Mouse (Mus musculus): ENCODE data around the gene Syt2. TPM values are rescaled to one million over a fixed set of nuclear protein-coding genes. Genes with fewer than 3 reads are reported as not detected.

Syt2 gene
- polyA plus RNA-seq, 1 experiment from 2014 or later = 0.14 TPM

DNA sequence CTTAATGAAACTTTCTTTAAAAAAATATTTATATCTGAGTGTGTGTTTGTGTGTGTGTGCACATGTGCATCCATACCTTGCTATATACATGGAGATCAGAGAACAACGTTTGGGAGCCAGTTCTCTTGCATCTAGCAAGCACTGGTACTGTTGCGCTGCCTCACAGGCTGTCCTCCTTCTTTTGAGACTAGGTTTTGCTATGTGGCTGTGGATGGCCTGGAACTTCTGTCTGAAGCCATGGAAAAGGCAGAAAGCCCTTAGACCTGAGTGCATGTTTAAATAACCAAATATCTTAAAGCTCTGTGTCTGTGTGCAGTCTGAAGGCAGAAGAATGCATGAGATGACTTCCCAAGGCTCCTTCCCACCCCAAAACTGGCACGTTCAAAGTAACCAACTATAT lies 126.3 kb downstream of the Syt2 start:
- ATAC-seq (no peak), DNase-seq (ENCODE audit: low spot score) (no peak)
- H3K27ac ChIP-seq (ENCODE audit: low read length) = no peak overlapping the region
- TF ChIP-seq CTCF (IDR thresholded peaks at IDR 0.05) (no peak), EP300 (IDR thresholded peaks at IDR 0.05) (no peak)
- H3K36me3 ChIP-seq (ENCODE audit: insufficient read depth, low read length) = no peaks in the 10 kb centered on the region
- H3K9me3 ChIP-seq (ENCODE audit: low read length) = no peaks in the 10 kb centered on the region
- H3K4me3 ChIP-seq (ENCODE audit: low read depth, low read length) = no peak overlapping the region
- no peaks in the 10 kb centered on the region for H3K27me3 ChIP-seq (replicated peaks; ENCODE audit: insufficient read depth, low read length)
- no peak overlapping the region for H3K4me2 ChIP-seq (replicated peaks; ENCODE audit: low read depth, low read length)
- no peak overlapping the region for H3K9ac ChIP-seq (replicated peaks; ENCODE audit: low read depth)
- 67% methylated on average over 3 of the region's 3 CpGs for WGBS
- peaks cover 15% of the 10 kb centered on the region for H3K4me1 ChIP-seq (ENCODE audit: insufficient read depth, low read depth, low read length)

DNA sequence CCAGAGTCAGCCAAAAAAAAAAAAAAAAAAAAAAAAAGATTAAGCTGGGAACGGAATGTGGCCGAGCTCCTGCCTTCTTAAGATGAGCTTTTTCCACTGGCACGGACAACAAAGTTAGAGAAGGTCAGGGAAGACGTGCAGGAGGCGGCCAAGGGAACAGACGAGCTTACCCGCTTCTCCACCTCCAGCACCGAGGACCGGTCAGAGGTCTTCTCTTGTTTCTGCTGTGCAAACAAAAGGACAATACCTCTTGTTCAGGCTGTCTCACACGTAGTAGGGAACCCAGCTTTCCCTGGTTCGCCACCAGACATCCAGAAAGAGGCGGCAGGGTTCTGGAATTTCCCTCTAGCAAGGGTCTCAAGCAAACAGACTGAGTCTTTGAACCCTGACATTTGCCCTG lies 126.8 kb downstream of the Syt2 start:
- Histone ChIP-seq H3K4me2 (replicated peaks; ENCODE audit: low read depth, low read length) (no peak overlapping the region), H3K9ac (replicated peaks; ENCODE audit: low read depth) (no peak overlapping the region), H3K4me1 (ENCODE audit: insufficient read depth, low read depth, low read length) (peaks cover 15% of the 10 kb centered on the region), H3K27me3 (replicated peaks; ENCODE audit: insufficient read depth, low read length) (no peaks in the 10 kb centered on the region), H3K36me3 (ENCODE audit: insufficient read depth, low read length) (no peaks in the 10 kb centered on the region), H3K9me3 (ENCODE audit: low read length) (no peaks in the 10 kb centered on the region), H3K27ac (ENCODE audit: low read length) (peak overlapping the region; percentile 43), H3K4me3 (ENCODE audit: low read depth, low read length) (no peak overlapping the region)
- ATAC-seq (no peak), DNase-seq (ENCODE audit: low spot score) (peak; percentile 41)
- no peak for TF ChIP-seq EP300 (IDR thresholded peaks at IDR 0.05)
- TF ChIP-seq CTCF (IDR thresholded peaks at IDR 0.05) = no peak
- 31% methylated on average over 12 of the region's 12 CpGs for WGBS

DNA sequence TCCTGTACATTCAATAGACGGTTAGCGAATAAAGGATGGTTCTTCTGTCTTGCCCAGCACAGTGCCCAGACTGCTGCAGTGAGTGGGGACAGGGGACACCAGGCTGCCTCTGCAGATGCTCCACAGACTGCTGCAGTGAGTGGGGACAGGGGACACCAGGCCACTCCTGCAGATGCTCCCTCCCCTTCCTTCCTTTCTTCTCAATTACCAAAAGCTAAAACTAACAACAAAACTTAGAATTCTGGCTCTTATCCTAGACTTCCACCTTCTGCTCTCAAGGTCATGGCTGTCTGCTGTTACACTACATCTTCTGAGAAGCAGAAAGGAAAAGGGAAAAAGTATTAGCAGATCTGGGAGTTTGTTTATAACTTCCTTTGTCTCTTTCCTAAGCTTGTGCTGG lies 127.8 kb downstream of the Syt2 start:
- Histone ChIP-seq H3K27me3 (replicated peaks; ENCODE audit: insufficient read depth, low read length) (no peaks in the 10 kb centered on the region), H3K4me3 (ENCODE audit: low read depth, low read length) (no peak overlapping the region), H3K4me1 (ENCODE audit: insufficient read depth, low read depth, low read length) (peaks cover 15% of the 10 kb centered on the region), H3K9me3 (ENCODE audit: low read length) (no peaks in the 10 kb centered on the region), H3K4me2 (replicated peaks; ENCODE audit: low read depth, low read length) (no peak overlapping the region), H3K27ac (ENCODE audit: low read length) (peak overlapping the region; percentile 43), H3K36me3 (ENCODE audit: insufficient read depth, low read length) (no peaks in the 10 kb centered on the region), H3K9ac (replicated peaks; ENCODE audit: low read depth) (no peak overlapping the region)
- ATAC-seq = peak; percentile 14; the same call in 1 of the 2 replicates
- DNase-seq (ENCODE audit: low spot score) = peak; percentile 34
- TF ChIP-seq EP300 (IDR thresholded peaks at IDR 0.05) (no peak), CTCF (IDR thresholded peaks at IDR 0.05) (no peak)
- 50% methylated on average over 2 of the region's 2 CpGs for WGBS

DNA sequence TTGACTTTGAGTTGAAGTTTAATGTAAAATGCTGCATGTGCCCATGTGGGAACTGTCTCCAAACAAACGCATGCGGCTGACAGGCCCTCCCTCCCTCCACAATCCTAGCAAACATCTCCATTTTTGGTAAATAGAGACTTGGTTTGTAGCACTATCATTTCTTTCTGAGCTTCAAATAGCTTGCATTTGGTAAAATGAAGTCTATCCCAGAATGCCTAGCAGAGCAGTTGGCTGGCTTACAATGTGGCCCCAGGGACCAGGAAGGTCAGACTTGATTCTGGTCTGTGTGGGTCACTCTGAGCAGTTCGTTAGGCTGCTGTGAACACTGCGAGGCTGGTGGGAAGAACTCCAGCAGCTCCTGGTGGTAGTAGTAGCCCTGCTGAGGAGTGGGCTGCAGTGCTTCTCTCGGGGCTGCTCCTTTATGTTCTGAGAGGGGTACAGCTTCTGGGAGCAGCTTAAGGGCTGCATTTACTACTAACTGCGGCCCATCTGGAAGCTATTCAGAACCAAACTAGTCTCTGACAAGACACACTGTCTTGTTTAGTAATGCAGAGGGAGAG lies 128.3 kb downstream of the Syt2 start:
- DNase-seq (ENCODE audit: low spot score) (peak; percentile 46), ATAC-seq (peak; percentile 16; the same call in 1 of the 2 replicates)
- Histone ChIP-seq H3K4me2 (replicated peaks; ENCODE audit: low read depth, low read length) (no peak overlapping the region), H3K27me3 (replicated peaks; ENCODE audit: insufficient read depth, low read length) (no peaks in the 10 kb centered on the region), H3K27ac (ENCODE audit: low read length) (peak overlapping the region; percentile 43), H3K9me3 (ENCODE audit: low read length) (no peaks in the 10 kb centered on the region), H3K4me1 (ENCODE audit: insufficient read depth, low read depth, low read length) (peaks cover 15% of the 10 kb centered on the region), H3K36me3 (ENCODE audit: insufficient read depth, low read length) (no peaks in the 10 kb centered on the region), H3K9ac (replicated peaks; ENCODE audit: low read depth) (no peak overlapping the region), H3K4me3 (ENCODE audit: low read depth, low read length) (no peak overlapping the region)
- 40% methylated on average over 6 of the region's 6 CpGs for WGBS
- TF ChIP-seq CTCF (IDR thresholded peaks at IDR 0.05) = no peak
- no peak for TF ChIP-seq EP300 (IDR thresholded peaks at IDR 0.05)

DNA sequence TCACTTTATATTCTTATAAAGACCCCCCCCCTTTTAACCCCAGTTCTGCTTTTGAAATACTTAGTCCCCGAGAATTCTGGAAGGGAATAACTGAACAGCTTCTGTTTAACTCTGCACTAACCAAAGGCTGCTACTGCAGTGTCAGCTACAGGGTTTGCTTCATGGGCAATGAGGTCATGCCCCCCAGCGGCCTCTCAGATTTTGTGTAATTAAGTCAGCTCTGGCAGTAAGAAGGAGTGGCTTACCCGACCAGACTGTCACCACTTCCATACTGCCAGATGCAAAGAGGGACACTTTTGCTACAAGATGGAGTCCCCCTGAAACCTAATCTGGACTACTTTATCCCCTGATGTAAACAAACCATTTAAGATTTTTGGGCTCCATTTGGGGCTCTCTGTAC lies 129.2 kb downstream of the Syt2 start:
- peaks cover 15% of the 10 kb centered on the region for H3K4me1 ChIP-seq (ENCODE audit: insufficient read depth, low read depth, low read length)

DNA sequence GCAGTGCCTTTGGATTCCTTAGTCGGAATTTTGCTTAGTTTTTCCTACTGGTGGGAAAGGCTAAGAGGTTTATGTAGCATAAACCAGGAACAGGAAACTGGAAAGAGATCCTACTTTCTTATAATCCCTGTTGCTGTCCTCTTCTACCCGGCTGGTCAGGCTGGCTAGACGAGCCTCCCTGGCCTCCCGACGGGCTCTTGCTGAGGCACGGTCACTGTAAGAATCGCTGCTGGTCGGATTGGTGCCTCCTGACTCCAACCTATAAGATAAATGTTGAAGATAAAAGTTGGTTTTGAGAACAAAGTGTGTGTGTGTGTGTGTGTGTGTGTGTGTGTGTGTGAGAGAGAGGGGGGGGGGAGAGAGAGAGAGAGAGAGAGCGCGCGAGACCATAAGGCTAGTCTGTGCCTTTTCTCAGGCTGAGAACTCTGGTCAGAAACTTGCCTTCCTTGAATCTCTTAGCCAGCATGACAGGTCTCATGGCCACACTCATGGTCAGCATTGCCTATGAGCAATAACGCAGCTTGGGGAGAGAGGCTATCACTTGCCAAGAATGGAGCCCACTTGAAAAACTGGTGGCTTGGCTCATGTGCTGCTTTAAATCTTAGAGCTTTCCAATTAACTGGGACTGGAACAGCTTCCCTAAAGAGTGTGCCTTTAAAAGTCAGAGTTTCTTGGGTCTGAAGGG lies 130.9 kb downstream of the Syt2 start:
- H3K27ac ChIP-seq (ENCODE audit: low read length) = no peak overlapping the region
- H3K9me3 ChIP-seq (ENCODE audit: low read length) = no peaks in the 10 kb centered on the region
- DNase-seq (ENCODE audit: low spot score) (no peak), ATAC-seq (no peak)
- H3K36me3 ChIP-seq (ENCODE audit: insufficient read depth, low read length) = no peaks in the 10 kb centered on the region
- no peak for TF ChIP-seq CTCF (IDR thresholded peaks at IDR 0.05)
- TF ChIP-seq EP300 (IDR thresholded peaks at IDR 0.05) = no peak
- H3K4me2 ChIP-seq (replicated peaks; ENCODE audit: low read depth, low read length) = no peak overlapping the region
- 73% methylated on average over 12 of the region's 12 CpGs for whole genome bisulfite sequencing
- H3K4me3 ChIP-seq (ENCODE audit: low read depth, low read length) = no peak overlapping the region
- no peaks in the 10 kb centered on the region for H3K27me3 ChIP-seq (replicated peaks; ENCODE audit: insufficient read depth, low read length)
- H3K9ac ChIP-seq (replicated peaks; ENCODE audit: low read depth) = no peak overlapping the region
- H3K4me1 ChIP-seq (ENCODE audit: insufficient read depth, low read depth, low read length) = peaks cover 5% of the 10 kb centered on the region; the same call in 1 of the 2 replicates

More for the DNA sequence above, 129.2 kb downstream of the Syt2 start:
- no peaks in the 10 kb centered on the region for H3K27me3 ChIP-seq (replicated peaks; ENCODE audit: insufficient read depth, low read length)
- ATAC-seq (no peak), DNase-seq (ENCODE audit: low spot score) (no peak)
- H3K36me3 ChIP-seq (ENCODE audit: insufficient read depth, low read length) = no peaks in the 10 kb centered on the region
- TF ChIP-seq CTCF (IDR thresholded peaks at IDR 0.05) (no peak), EP300 (IDR thresholded peaks at IDR 0.05) (no peak)
- H3K4me3 ChIP-seq (ENCODE audit: low read depth, low read length) = no peak overlapping the region
- H3K27ac ChIP-seq (ENCODE audit: low read length) = no peak overlapping the region
- no peaks in the 10 kb centered on the region for H3K9me3 ChIP-seq (ENCODE audit: low read length)
- 44% methylated on average over 3 of the region's 3 CpGs for WGBS
- H3K9ac ChIP-seq (replicated peaks; ENCODE audit: low read depth) = no peak overlapping the region
- no peak overlapping the region for H3K4me2 ChIP-seq (replicated peaks; ENCODE audit: low read depth, low read length)

All from lung, postnatal 0 days (tissue).